Mouse (Mus musculus) ES-Bruce4 (cell line): Measurements from ENCODE around the gene Olfr693.
"Not testable (repeated sequence)": the region's sequence is repeated elsewhere in the genome, so short reads cannot be mapped to it uniquely, and the experiment has no call there.

ENCODE experiments used
- CTCF ChIP-seq: IDR thresholded peaks from one replicate; pipeline ENCODE4 v1.8.1; 2011; ENCODE audit warnings: low read depth, low read length
- POLR2A ChIP-seq: IDR thresholded peaks from one replicate; pipeline ENCODE4 v1.8.1; 2011; ENCODE audit warnings: low read length; ENCODE audit not compliant: insufficient read depth

- not testable (repeated sequence) for TF ChIP-seq CTCF, POLR2A
Observed at GRCm38 (mm10) chr7:106725654-106726053, 45.3 kb upstream of the Olfr693 start.
